ENCODE assay signal across 22 mouse cellular contexts in the genomic region with DNA sequence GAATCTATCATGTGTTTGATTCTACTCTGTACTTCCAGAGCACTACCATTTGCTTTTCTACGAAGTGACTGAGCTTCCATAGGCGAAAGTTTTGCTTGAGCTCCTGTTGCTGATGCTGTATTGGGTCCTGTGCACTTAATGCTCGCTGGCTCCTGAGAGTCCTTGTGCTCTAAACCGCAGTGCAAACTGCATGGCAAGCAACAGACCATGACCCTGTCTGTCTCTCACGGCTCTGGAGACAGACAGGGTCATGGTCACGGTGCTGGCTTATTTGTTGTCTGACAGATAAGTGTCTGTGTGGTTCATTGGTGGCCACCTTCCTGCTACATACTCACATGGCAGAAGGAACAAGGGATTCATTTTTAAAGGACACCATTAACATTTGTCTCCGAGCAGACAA. TPM values are rescaled to one million over a fixed set of nuclear protein-coding genes. Genes with fewer than 3 reads are reported as not detected.
DNase-seq lines count a peak whose midpoint lies in the region; ATAC-seq lines count a peak whose summit lies in the region.
"Had no signal": no experiment of that assay in that cellular context is flagged by ENCODE, and none has a peak within 500 bp of the region (broad histone marks: within the 10 kb centered on the region; RNA-seq: fewer than 3 reads in every experiment).

No protein-coding gene starts in this region.

- H3K36me3 ChIP-seq in kidney, embryonic 16.5 days (ENCODE audit: insufficient read depth, low read length) = no peaks in the 10 kb centered on the region
- H3K36me3 ChIP-seq: embryonic facial prominence, embryonic 12.5 days; forebrain, embryonic 15.5 days; heart, embryonic 15.5 days; hindbrain, embryonic 13.5 days had no signal

- H3K27ac ChIP-seq in kidney, embryonic 16.5 days (ENCODE audit: low read length) = no peak overlapping the region
- H3K27ac ChIP-seq: embryonic facial prominence, embryonic 12.5 days; forebrain, embryonic 15.5 days; heart, embryonic 15.5 days; hindbrain, embryonic 13.5 days; hindbrain, postnatal 0 days had no signal

- no peak overlapping the region for H3K4me2 ChIP-seq in kidney, embryonic 16.5 days (replicated peaks; ENCODE audit: low read depth, low read length)
- H3K4me2 ChIP-seq: embryonic facial prominence, embryonic 12.5 days; forebrain, embryonic 15.5 days; heart, embryonic 11.5 days; heart, embryonic 15.5 days; hindbrain, embryonic 13.5 days had no signal

- H3K9ac ChIP-seq in kidney, embryonic 16.5 days (replicated peaks; ENCODE audit: low read length) = no peak overlapping the region
- H3K9ac ChIP-seq: embryonic facial prominence, embryonic 12.5 days; forebrain, embryonic 15.5 days; heart, embryonic 15.5 days; hindbrain, embryonic 13.5 days had no signal

- H3K4me3 ChIP-seq in kidney, embryonic 16.5 days (ENCODE audit: low read length) = no peak overlapping the region
- H3K4me3 ChIP-seq: embryonic facial prominence, embryonic 12.5 days; forebrain, embryonic 15.5 days; heart, embryonic 15.5 days; hindbrain, embryonic 13.5 days had no signal

- no peaks in the 10 kb centered on the region for H3K9me3 ChIP-seq in kidney, embryonic 16.5 days (ENCODE audit: low read length)
- H3K9me3 ChIP-seq: embryonic facial prominence, embryonic 12.5 days; forebrain, embryonic 15.5 days; heart, embryonic 15.5 days; hindbrain, embryonic 13.5 days had no signal

- 47% methylated on average over 7 of the region's 7 CpGs for WGBS in kidney, embryonic 16.5 days

- peak; percentile 69; the same call in 1 of the 2 replicates for ATAC-seq in kidney, embryonic 16.5 days (ENCODE audit: low FRiP score, low TSS enrichment)
- ATAC-seq in neutrophil, adult 5-6 weeks (ENCODE audit: extremely low read depth, insufficient number of reproducible peaks, low FRiP score, poor library complexity, severe bottlenecking) = peak; percentile 26; the same call in 1 of the 2 replicates
- ATAC-seq: forebrain, embryonic 15.5 days; hindbrain, postnatal 0 days had no signal

- no peaks in the 10 kb centered on the region for H3K27me3 ChIP-seq in kidney, embryonic 16.5 days (ENCODE audit: insufficient read depth, low read length)
- H3K27me3 ChIP-seq: embryonic facial prominence, embryonic 12.5 days; forebrain, embryonic 15.5 days; heart, embryonic 15.5 days; hindbrain, embryonic 13.5 days had no signal

- no peak for DNase-seq in kidney, adult 11 months
- DNase-seq in spleen, postnatal 36 days (ENCODE audit: low spot score in 2 of 2) = peak; percentile 55 to 61
- DNase-seq in spleen, postnatal 10 days (ENCODE audit: low spot score in 2 of 2) = no peak
- DNase-seq in layer of hippocampus, adult 18-20 months (ENCODE audit: low spot score in 2 of 2) = no peak
- DNase-seq: adrenal gland, adult 2 months; adrenal gland, postnatal 25 days; cerebellum, adult 2 months; cerebellum, postnatal 10 days; embryo, embryonic 11 days; gastrocnemius, postnatal 36 days; heart, adult 18-20 months; heart, postnatal 14 days had no signal

- H3K4me1 ChIP-seq in kidney, embryonic 16.5 days (ENCODE audit: insufficient read depth, low read length) = no peaks in the 10 kb centered on the region
- H3K4me1 ChIP-seq: embryonic facial prominence, embryonic 12.5 days had no signal

RNA-seq across cellular contexts. Expression of a gene that starts 37.8 kb away (rescaled TPM):
- 2.2 and 2.7 TPM in 2 replicates for polyA plus RNA-seq in kidney, embryonic 16.5 days (2015; fragmentation: Nextera tagmentation; extraction: Ambion mirVana)
- total RNA-seq in neutrophil, adult 5-6 weeks (2017) = 2.1 and 3.6 TPM in 2 replicates
- total RNA-seq in layer of hippocampus, adult 18-20 months (2021) = 1 to 10 TPM in 1 of 2 experiments, under 1 TPM in 1; 0.99 to 1.2 TPM
- total RNA-seq: hematopoietic stem cell, adult 5-6 weeks had no signal
- polyA plus RNA-seq: C2C12; forebrain, embryonic 15.5 days had no signal

Comparison
In these comparisons a context has a peak if more than half of its experiments do, and no peak if none do; other contexts are left out.
1. DNase-seq: peak in spleen, postnatal 36 days (2 of 2); none in kidney, adult 11 months (single experiment), spleen, postnatal 10 days (0 of 2) and layer of hippocampus, adult 18-20 months (0 of 2).